Mouse (Mus musculus) heart, adult 9 months (tissue): ENCODE data around the gene Tspan18.
A peak's percentile ranks its signal among the peaks of the same experiment; 100 is the strongest.

ENCODE experiments used
- DNase-seq, 2 experiments: peaks; one replicate each; pipeline ENCODE4 v3.0.0; 2022; ENCODE audit warnings: low spot score in 2 of 2

Gene Tspan18

GRCm38 (mm10) chr2:93333817-93334731 is at the start of gene Tspan18:
Tspan18 (minus strand) TSS chr2:93334505.
- peak; percentile 58 to 61 for DNase-seq

- no peak for DNase-seq
These were observed 49.5 kb upstream of the Tspan18 start for GRCm38 (mm10) chr2:93383831-93384230.

GRCm38 (mm10) chr2:93380680-93381089 is 46.4 kb upstream of the Tspan18 start:
- DNase-seq: peak in 1 of 2 experiments; percentile 47

- no peak for DNase-seq
These were observed 43.5 kb upstream of the Tspan18 start for GRCm38 (mm10) chr2:93377797-93378196.

- DNase-seq: no peak
These were observed 42.9 kb upstream of the Tspan18 start for GRCm38 (mm10) chr2:93377157-93377556.

- DNase-seq: no peak
These were observed 38.6 kb upstream of the Tspan18 start for GRCm38 (mm10) chr2:93372872-93373271.

GRCm38 (mm10) chr2:93372097-93372571 is 37.8 kb upstream of the Tspan18 start:
- DNase-seq: no peak

GRCm38 (mm10) chr2:93368954-93369353 is 34.6 kb upstream of the Tspan18 start:
- peak; percentile 24 to 44 for DNase-seq

GRCm38 (mm10) chr2:93367962-93368361 is 33.7 kb upstream of the Tspan18 start:
- no peak for DNase-seq

- DNase-seq: no peak
These were observed 31.1 kb upstream of the Tspan18 start for GRCm38 (mm10) chr2:93365411-93365810.

- DNase-seq: no peak
These were observed 30.6 kb upstream of the Tspan18 start for GRCm38 (mm10) chr2:93364951-93365350.

- no peak for DNase-seq
These were observed 27.1 kb upstream of the Tspan18 start for GRCm38 (mm10) chr2:93361454-93361853.

- DNase-seq: no peak
These were observed 26.0 kb upstream of the Tspan18 start for GRCm38 (mm10) chr2:93360310-93360709.

- no peak for DNase-seq
These were observed 23.1 kb upstream of the Tspan18 start for GRCm38 (mm10) chr2:93357391-93357790.

- no peak for DNase-seq
These were observed 21.5 kb upstream of the Tspan18 start for GRCm38 (mm10) chr2:93355845-93356244.

- DNase-seq: no peak
These were observed 20.3 kb upstream of the Tspan18 start for GRCm38 (mm10) chr2:93354621-93355020.

- DNase-seq: peak in 1 of 2 experiments; percentile 44
These were observed 19.4 kb upstream of the Tspan18 start for GRCm38 (mm10) chr2:93353725-93354124.

GRCm38 (mm10) chr2:93352915-93353685 is 18.8 kb upstream of the Tspan18 start:
- no peak for DNase-seq

- DNase-seq: no peak
These were observed 17.0 kb upstream of the Tspan18 start for GRCm38 (mm10) chr2:93351352-93351751.

- no peak for DNase-seq
These were observed 12.7 kb upstream of the Tspan18 start for GRCm38 (mm10) chr2:93347018-93347417.

GRCm38 (mm10) chr2:93346609-93347008 is 12.3 kb upstream of the Tspan18 start:
- no peak for DNase-seq

- DNase-seq: no peak
These were observed 11.5 kb upstream of the Tspan18 start for GRCm38 (mm10) chr2:93345663-93346268.
